Mouse (Mus musculus): ENCODE results near the gene Slc44a1. TPM values are rescaled to one million over a fixed set of nuclear protein-coding genes. Genes with fewer than 3 reads are reported as not detected.

The Slc44a1 gene
- polyA plus RNA-seq, 1 experiment, result not detected

GRCm38 (mm10) chr4:53416928-53417327 is 23.3 kb upstream of the Slc44a1 start:
- no peak for TF ChIP-seq CTCF (IDR thresholded peaks at IDR 0.05; ENCODE audit: insufficient read depth, low read depth, low read length)
- no peak for TF ChIP-seq POLR2A (IDR thresholded peaks at IDR 0.05; ENCODE audit: insufficient read depth, low read depth, low read length)
- Histone ChIP-seq H3K4me3 (ENCODE audit: insufficient read depth, low read depth, low read length) (no peak overlapping the region), H3K27ac (ENCODE audit: insufficient read depth, low read depth, low read length) (no peak overlapping the region), H3K4me1 (ENCODE audit: control insufficient read depth, insufficient read depth, low read length) (peaks cover 7% of the 10 kb centered on the region)
- WGBS, result 48% methylated on average over 7 of the region's 7 CpGs

DNA sequence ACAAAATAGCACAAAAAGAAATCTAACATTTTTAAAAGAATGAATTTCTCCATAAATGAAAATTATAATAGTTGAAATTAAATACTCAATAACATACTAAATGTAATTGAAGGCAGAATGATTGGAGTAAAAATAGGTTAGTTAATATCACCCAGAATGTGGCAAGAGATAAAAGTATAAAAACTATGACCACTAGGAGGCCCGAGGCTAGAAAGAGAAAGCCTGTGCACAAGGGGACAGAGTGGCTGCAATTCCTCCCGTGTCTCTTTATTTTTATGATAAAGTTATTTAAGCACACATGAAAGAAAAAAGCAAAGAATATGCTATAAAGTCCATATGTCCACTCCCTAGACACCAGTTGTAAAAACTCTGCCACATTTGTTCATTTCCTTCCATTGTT is 17.4 kb upstream of the Slc44a1 start:
- no peak for TF ChIP-seq CTCF (IDR thresholded peaks at IDR 0.05; ENCODE audit: insufficient read depth, low read depth, low read length)
- TF ChIP-seq POLR2A (IDR thresholded peaks at IDR 0.05; ENCODE audit: insufficient read depth, low read depth, low read length), result no peak

DNA sequence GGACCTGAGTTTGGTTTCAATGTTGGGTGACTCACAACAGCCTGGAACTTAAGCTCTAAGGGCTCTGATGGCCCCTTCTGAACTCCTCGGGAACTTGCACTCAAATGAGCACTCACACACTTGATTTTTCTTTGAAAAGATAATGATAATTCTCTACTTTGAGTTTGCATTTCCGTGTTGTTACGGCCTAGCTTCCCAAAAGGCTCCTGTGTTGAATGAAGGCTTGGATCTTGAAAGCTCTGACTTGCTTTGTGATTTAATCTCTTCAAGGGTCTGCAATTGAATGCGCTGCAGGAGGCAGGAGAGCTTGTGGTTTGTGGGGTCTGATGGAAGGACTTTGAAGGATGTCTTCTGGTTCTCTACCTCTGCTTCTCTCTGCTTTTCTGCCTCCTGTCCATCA is 13.1 kb upstream of the Slc44a1 start:
- H3K4me3 ChIP-seq (ENCODE audit: insufficient read depth, low read depth, low read length), result no peak overlapping the region
- H3K4me1 ChIP-seq (ENCODE audit: control insufficient read depth, insufficient read depth, low read length), result no peaks in the 10 kb centered on the region
- no peak overlapping the region for H3K27ac ChIP-seq (ENCODE audit: insufficient read depth, low read depth, low read length)
- TF ChIP-seq CTCF (IDR thresholded peaks at IDR 0.05; ENCODE audit: insufficient read depth, low read depth, low read length), result no peak
- TF ChIP-seq POLR2A (IDR thresholded peaks at IDR 0.05; ENCODE audit: insufficient read depth, low read depth, low read length), result no peak
- WGBS, result 70% methylated on average over 4 of the region's 4 CpGs

More for the DNA sequence above, 17.4 kb upstream of the Slc44a1 start:
- Histone ChIP-seq H3K4me3 (ENCODE audit: insufficient read depth, low read depth, low read length) (no peak overlapping the region), H3K4me1 (ENCODE audit: control insufficient read depth, insufficient read depth, low read length) (no peaks in the 10 kb centered on the region), H3K27ac (ENCODE audit: insufficient read depth, low read depth, low read length) (no peak overlapping the region)
- 57% methylated on average over 2 of the region's 2 CpGs for WGBS

GRCm38 (mm10) chr4:53430522-53430921 is 9.7 kb upstream of the Slc44a1 start:
- TF ChIP-seq CTCF (IDR thresholded peaks at IDR 0.05; ENCODE audit: insufficient read depth, low read depth, low read length) (no peak), POLR2A (IDR thresholded peaks at IDR 0.05; ENCODE audit: insufficient read depth, low read depth, low read length) (no peak)
- Histone ChIP-seq H3K27ac (ENCODE audit: insufficient read depth, low read depth, low read length) (no peak overlapping the region), H3K4me1 (ENCODE audit: control insufficient read depth, insufficient read depth, low read length) (no peaks in the 10 kb centered on the region), H3K4me3 (ENCODE audit: insufficient read depth, low read depth, low read length) (no peak overlapping the region)
- WGBS, result 77% methylated on average over 6 of the region's 6 CpGs

- H3K4me3 ChIP-seq (ENCODE audit: insufficient read depth, low read depth, low read length), result no peak overlapping the region
- no peaks in the 10 kb centered on the region for H3K4me1 ChIP-seq (ENCODE audit: control insufficient read depth, insufficient read depth, low read length)
- H3K27ac ChIP-seq (ENCODE audit: insufficient read depth, low read depth, low read length), result no peak overlapping the region
- 89% methylated on average over 10 of the region's 10 CpGs for WGBS
- TF ChIP-seq POLR2A (IDR thresholded peaks at IDR 0.05; ENCODE audit: insufficient read depth, low read depth, low read length), result no peak
Observed at GRCm38 (mm10) chr4:53431585-53432234, 8.5 kb upstream of the Slc44a1 start.

DNA sequence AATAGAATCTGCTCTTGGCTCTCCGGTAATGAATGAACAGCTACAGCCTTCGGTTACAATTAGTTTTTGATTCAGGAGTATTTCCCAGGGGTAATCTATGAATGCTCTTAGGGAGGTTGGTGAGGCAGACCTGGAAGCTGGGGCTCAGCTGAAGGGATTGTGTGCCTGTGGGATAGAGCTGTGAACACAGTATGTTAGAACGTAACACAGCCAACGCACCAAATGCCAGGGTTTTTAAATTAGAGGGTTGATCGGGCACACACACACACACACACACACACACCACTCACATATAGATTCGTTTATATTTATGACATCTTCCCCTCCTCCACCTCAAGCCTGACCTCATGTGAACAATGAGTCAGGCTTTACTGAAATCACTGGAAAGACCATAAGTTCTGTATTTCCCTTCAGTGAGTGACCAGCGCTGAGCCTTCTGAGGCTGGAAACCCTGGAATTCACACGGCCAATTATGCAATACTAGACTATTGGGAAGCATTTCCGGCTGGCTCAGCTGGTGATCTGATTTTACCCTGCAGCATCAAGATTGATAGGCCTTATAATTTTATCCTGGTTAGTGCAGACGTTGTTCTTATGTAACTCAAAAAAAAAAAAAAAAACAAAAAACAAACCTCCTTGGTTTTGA is 3.0 kb upstream of the Slc44a1 start:
- Histone ChIP-seq H3K4me3 (ENCODE audit: insufficient read depth, low read depth, low read length) (no peak overlapping the region), H3K4me1 (ENCODE audit: control insufficient read depth, insufficient read depth, low read length) (peaks cover 4% of the 10 kb centered on the region), H3K27ac (ENCODE audit: insufficient read depth, low read depth, low read length) (no peak overlapping the region; the same call in 1 of the 2 replicates)
- no peak for TF ChIP-seq POLR2A (IDR thresholded peaks at IDR 0.05; ENCODE audit: insufficient read depth, low read depth, low read length)
- no peak for TF ChIP-seq CTCF (IDR thresholded peaks at IDR 0.05; ENCODE audit: insufficient read depth, low read depth, low read length)
- 38% methylated on average over 10 of the region's 10 CpGs for WGBS

DNA sequence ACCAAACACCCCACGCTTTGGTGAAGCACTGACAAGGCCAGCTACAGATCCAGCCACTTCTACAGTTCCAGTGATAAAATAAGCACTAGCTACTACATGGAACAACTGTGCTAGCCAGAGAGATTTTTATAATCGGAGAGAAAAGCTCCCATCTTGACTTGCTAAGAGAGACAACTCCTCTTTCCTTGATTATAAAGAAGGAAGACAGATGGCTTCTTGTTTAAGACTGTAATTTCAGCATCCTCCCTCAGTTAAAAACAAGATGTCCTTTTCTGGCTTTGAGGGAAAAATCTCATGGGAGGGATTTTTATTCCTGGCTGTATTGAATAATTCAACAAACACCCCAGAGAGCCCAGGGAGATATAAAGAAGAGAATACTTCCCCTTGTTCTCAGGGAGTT is 1.8 kb upstream of the Slc44a1 start:
- WGBS, result 35% methylated on average over 2 of the region's 2 CpGs
- Histone ChIP-seq H3K4me1 (ENCODE audit: control insufficient read depth, insufficient read depth, low read length) (peaks cover 7% of the 10 kb centered on the region), H3K4me3 (ENCODE audit: insufficient read depth, low read depth, low read length) (no peak overlapping the region), H3K27ac (ENCODE audit: insufficient read depth, low read depth, low read length) (peak overlapping the region; percentile 79)
- TF ChIP-seq CTCF (IDR thresholded peaks at IDR 0.05; ENCODE audit: insufficient read depth, low read depth, low read length) (no peak), POLR2A (IDR thresholded peaks at IDR 0.05; ENCODE audit: insufficient read depth, low read depth, low read length) (no peak)

DNA sequence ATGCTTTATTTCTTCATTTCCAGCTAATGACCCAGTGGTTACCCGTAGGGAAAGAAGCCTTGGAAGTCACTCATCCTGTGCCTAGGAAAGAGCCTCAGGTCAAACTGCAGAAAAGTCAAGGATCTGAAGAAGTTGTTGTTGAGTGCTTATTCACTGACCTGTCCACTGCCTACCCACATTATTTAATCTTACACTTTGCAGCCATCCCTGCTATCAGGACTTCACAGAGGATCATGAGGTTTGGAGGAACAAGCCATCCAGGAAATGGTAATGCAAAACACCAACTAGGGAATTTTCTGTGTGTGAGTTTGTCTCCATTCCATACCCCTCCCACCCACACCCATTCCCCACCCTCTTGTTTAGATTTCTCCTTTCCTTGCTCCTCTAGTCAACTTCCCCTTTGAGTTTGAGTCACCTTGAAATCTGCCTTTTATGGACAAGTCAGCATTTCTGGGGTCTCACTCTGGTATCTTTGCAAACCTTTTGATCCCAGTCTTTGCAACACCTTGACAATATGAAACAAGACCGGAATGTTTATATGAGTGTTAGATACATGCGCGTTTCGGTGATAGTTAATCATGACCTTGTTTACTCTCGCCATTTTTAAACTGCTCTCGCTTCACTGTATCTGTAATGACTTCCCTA is 1.3 kb upstream of the Slc44a1 start:
- 0 out of 2 replicates have a peak overlapping the region, but pooled peaks have one; percentile 79 for H3K27ac ChIP-seq (ENCODE audit: insufficient read depth, low read depth, low read length)
- H3K4me1 ChIP-seq (ENCODE audit: control insufficient read depth, insufficient read depth, low read length), result peaks cover 7% of the 10 kb centered on the region
- no peak overlapping the region for H3K4me3 ChIP-seq (ENCODE audit: insufficient read depth, low read depth, low read length)
- TF ChIP-seq POLR2A (IDR thresholded peaks at IDR 0.05; ENCODE audit: insufficient read depth, low read depth, low read length), result no peak
- TF ChIP-seq CTCF (IDR thresholded peaks at IDR 0.05; ENCODE audit: insufficient read depth, low read depth, low read length), result no peak
- WGBS, result 82% methylated on average over 7 of the region's 7 CpGs

DNA sequence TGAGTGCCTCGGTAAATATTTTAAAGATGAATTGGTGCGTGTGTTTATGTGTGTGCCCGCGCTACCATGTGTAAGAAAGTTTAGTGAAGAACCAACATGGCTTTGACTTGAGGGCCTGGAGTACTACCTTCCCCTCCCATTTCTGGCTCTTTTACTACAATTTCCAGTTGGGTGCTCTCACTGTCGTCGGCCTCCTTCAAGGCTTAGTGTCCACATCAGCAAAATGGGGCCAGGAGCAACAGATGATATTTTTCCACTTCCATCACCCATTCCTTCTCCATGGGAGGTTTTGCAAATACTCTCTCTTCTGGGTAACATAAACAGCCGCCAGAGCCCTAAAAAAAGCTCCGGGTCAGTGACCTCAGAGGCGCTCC is 590 bp upstream of the Slc44a1 start:
- H3K4me1 ChIP-seq (ENCODE audit: control insufficient read depth, insufficient read depth, low read length), result peaks cover 7% of the 10 kb centered on the region
- WGBS, result 19% methylated on average over 9 of the region's 9 CpGs
- peak overlapping the region; percentile 81 for H3K27ac ChIP-seq (ENCODE audit: insufficient read depth, low read depth, low read length)
- H3K4me3 ChIP-seq (ENCODE audit: insufficient read depth, low read depth, low read length), result peak overlapping the region; percentile 78
- TF ChIP-seq POLR2A (IDR thresholded peaks at IDR 0.05; ENCODE audit: insufficient read depth, low read depth, low read length) (no peak), CTCF (IDR thresholded peaks at IDR 0.05; ENCODE audit: insufficient read depth, low read depth, low read length) (no peak)
